Mouse (Mus musculus) layer of hippocampus, postnatal 25 days (tissue): ENCODE measurements around the gene Trim27. TPM values are rescaled to one million over a fixed set of nuclear protein-coding genes. Genes with fewer than 3 reads are reported as not detected.

Experiments
- total RNA-seq, 2 experiments: library from RNA; stranded (reverse); gene quantifications; 2 replicates each; pipeline ENCODE4 v1.2.3; 2021

Trim27 gene
- total RNA-seq, 2 experiments from 2014 or later: 37.8 to 42.2 TPM

Other genes with a start within 250 kb of the Trim27 start
- not detected for gene Olfr1370, start 104.5 kb upstream of the Trim27 start, total RNA-seq
- gene Olfr1369-ps1, start 68.0 kb upstream of the Trim27 start, total RNA-seq: not detected
- gene Olfr263, start 49.8 kb upstream of the Trim27 start, total RNA-seq: not detected
- gene Olfr1368, start 33.6 kb upstream of the Trim27 start, total RNA-seq: not detected
- not detected for gene Gpx5, start 113.3 kb downstream of the Trim27 start, total RNA-seq
- not detected for gene Gpx6, start 132.7 kb downstream of the Trim27 start, total RNA-seq
- not detected for gene Olfr1367, start 167.5 kb downstream of the Trim27 start, total RNA-seq
- gene Zscan12, start 183.4 kb downstream of the Trim27 start, total RNA-seq: 1 to 10 TPM; 8.5 to 9.7 TPM
- 10 to 100 TPM; 35.6 to 42.4 TPM for gene Zkscan3, start 223.3 kb downstream of the Trim27 start, total RNA-seq